Mouse (Mus musculus) bone marrow, adult 2 months (tissue): ENCODE data around the gene Rab40c.

ENCODE experiments used
- CTCF ChIP-seq: fragments of 200-500 bp; IDR thresholded peaks from 2 replicates; pipeline ENCODE4 v1.5.1; 2011; ENCODE audit warnings: low read length, control low read depth; ENCODE audit not compliant: control insufficient read depth, insufficient read depth
- POLR2A ChIP-seq: fragments of 200-500 bp; IDR thresholded peaks from 2 replicates; pipeline ENCODE4 v1.6.1; 2011; ENCODE audit warnings: low read depth, mild to moderate bottlenecking, control low read depth, low read length, borderline replicate concordance; ENCODE audit not compliant: control insufficient read depth

- TF ChIP-seq CTCF (no peak), POLR2A (no peak)
Measured at GRCm38 (mm10) chr17:25874148-25874720, 45.3 kb downstream of the Rab40c start.
